Mouse (Mus musculus): Measurements from ENCODE around the gene Scarb2. TPM values are rescaled to one million over a fixed set of nuclear protein-coding genes. Genes with fewer than 3 reads are reported as not detected.

The Scarb2 gene
- total and polyA plus RNA-seq, 2 experiments, result 28.5 to 112 TPM

DNA sequence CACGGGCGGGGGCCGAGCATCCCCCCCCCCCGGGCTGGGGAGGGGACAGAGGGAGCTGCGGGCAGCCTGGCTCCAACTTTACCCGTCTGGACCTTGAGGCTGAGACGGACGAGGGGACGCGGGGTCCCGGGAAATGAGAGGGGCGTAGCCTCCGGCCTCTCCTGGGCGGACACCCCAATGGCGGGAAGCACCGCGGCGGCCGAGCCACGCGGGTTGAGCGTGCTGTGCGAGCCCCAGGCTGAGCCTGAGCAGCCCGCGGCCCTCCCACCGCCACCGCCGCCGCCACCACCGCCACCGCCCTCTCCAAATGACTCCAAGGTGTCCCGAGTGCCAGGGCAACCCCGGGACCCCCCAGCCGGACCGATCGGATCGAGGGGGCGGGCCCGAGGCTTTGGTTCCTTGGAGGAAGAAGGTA, 72.1 kb downstream of the Scarb2 start:
- DNase-seq (ENCODE audit: extremely low read depth, low read depth, low spot score), result peak; percentile 40
- 0% methylated on average over 26 of the region's 39 CpGs for WGBS
- peak overlapping the region; percentile 77 for H3K27ac ChIP-seq (replicated peaks; ENCODE audit: insufficient read depth, low read depth, low read length)
- H3K9ac ChIP-seq (ENCODE audit: low read depth, low read length), result peak overlapping the region; percentile 72
- H3K36me3 ChIP-seq (ENCODE audit: control insufficient read depth, insufficient read depth, low read length), result peaks cover 5% of the 10 kb centered on the region
- H3K4me1 ChIP-seq (ENCODE audit: control insufficient read depth, insufficient read depth, low read length), result peaks cover 4% of the 10 kb centered on the region; the same call in 1 of the 2 replicates
- H3K27me3 ChIP-seq (ENCODE audit: control insufficient read depth, insufficient read depth, low read length), result no peaks in the 10 kb centered on the region
- H3K79me2 ChIP-seq (ENCODE audit: control insufficient read depth, insufficient read depth, low read length), result peaks cover 9% of the 10 kb centered on the region; the same call in 1 of the 2 replicates
- peak overlapping the region; percentile 71 for H3K4me3 ChIP-seq (ENCODE audit: insufficient read depth, low read depth, low read length)
- no peak for TF ChIP-seq CTCF (IDR thresholded peaks at IDR 0.05; ENCODE audit: low read depth, low read length)
- no peak for TF ChIP-seq POLR2A (IDR thresholded peaks at IDR 0.05; ENCODE audit: extremely low read depth, insufficient read depth, low read length)

DNA sequence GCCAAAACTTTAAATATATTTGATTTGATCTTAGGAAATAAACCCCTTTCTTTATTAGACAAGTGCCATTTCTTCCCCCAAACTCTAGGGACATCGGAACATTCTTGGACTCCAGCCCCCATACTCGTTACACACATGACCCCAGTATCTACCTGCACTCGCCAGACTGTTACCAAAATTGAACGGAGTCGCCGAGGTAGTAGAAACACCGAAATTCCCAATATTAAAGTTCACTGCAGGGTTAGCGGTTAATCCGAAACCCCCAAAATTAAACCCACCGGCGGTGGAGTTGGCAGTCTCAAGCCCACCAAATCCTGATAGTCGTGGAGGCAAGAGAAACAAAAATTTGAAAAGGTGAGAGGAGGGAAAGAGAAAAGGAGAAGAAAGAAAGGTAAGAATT, 72.6 kb downstream of the Scarb2 start:
- peak overlapping the region; percentile 77 for H3K27ac ChIP-seq (replicated peaks; ENCODE audit: insufficient read depth, low read depth, low read length)
- peaks cover 9% of the 10 kb centered on the region for H3K36me3 ChIP-seq (ENCODE audit: control insufficient read depth, insufficient read depth, low read length)
- H3K79me2 ChIP-seq (ENCODE audit: control insufficient read depth, insufficient read depth, low read length), result peaks cover 11% of the 10 kb centered on the region; the same call in 1 of the 2 replicates
- WGBS, result 1% methylated on average over 12 of the region's 12 CpGs
- DNase-seq (ENCODE audit: extremely low read depth, low read depth, low spot score), result peak; percentile 43
- H3K4me1 ChIP-seq (ENCODE audit: control insufficient read depth, insufficient read depth, low read length), result peaks cover 4% of the 10 kb centered on the region; the same call in 1 of the 2 replicates
- peak overlapping the region; percentile 72 for H3K9ac ChIP-seq (ENCODE audit: low read depth, low read length)
- H3K27me3 ChIP-seq (ENCODE audit: control insufficient read depth, insufficient read depth, low read length), result no peaks in the 10 kb centered on the region
- TF ChIP-seq POLR2A (IDR thresholded peaks at IDR 0.05; ENCODE audit: extremely low read depth, insufficient read depth, low read length) (no peak), CTCF (IDR thresholded peaks at IDR 0.05; ENCODE audit: low read depth, low read length) (no peak)
- peak overlapping the region; percentile 71 for H3K4me3 ChIP-seq (ENCODE audit: insufficient read depth, low read depth, low read length)

DNA sequence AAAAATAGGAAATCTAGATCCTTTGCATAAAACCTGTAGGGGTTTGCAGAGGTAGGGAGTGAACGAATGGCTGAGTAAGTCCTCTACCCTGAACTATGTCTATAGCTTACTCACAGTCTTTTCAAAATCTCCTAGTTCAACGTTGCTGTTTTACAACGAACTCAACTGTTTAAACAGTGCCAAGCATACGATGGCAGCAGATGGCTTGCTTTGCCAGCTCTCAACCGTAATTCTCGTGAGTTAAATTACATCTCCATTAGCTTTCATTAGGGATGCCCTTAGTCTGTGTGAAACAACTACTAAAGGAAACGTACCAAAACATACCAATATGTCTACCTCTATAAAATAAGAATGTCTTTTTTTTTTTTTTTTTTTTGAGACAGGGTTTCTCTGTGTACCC, 75.0 kb downstream of the Scarb2 start:
- Histone ChIP-seq H3K9ac (ENCODE audit: low read depth, low read length) (no peak overlapping the region), H3K79me2 (ENCODE audit: control insufficient read depth, insufficient read depth, low read length) (peaks cover 15% of the 10 kb centered on the region; the same call in 1 of the 2 replicates), H3K27me3 (ENCODE audit: control insufficient read depth, insufficient read depth, low read length) (no peaks in the 10 kb centered on the region), H3K4me1 (ENCODE audit: control insufficient read depth, insufficient read depth, low read length) (peaks cover 4% of the 10 kb centered on the region; the same call in 1 of the 2 replicates), H3K4me3 (ENCODE audit: insufficient read depth, low read depth, low read length) (no peak overlapping the region), H3K27ac (replicated peaks; ENCODE audit: insufficient read depth, low read depth, low read length) (no peak overlapping the region), H3K36me3 (ENCODE audit: control insufficient read depth, insufficient read depth, low read length) (peaks cover 28% of the 10 kb centered on the region)
- TF ChIP-seq CTCF (IDR thresholded peaks at IDR 0.05; ENCODE audit: low read depth, low read length) (no peak), POLR2A (IDR thresholded peaks at IDR 0.05; ENCODE audit: extremely low read depth, insufficient read depth, low read length) (no peak)
- DNase-seq (ENCODE audit: extremely low read depth, low read depth, low spot score), result no peak
- 60% methylated on average over 7 of the region's 7 CpGs for WGBS

DNA sequence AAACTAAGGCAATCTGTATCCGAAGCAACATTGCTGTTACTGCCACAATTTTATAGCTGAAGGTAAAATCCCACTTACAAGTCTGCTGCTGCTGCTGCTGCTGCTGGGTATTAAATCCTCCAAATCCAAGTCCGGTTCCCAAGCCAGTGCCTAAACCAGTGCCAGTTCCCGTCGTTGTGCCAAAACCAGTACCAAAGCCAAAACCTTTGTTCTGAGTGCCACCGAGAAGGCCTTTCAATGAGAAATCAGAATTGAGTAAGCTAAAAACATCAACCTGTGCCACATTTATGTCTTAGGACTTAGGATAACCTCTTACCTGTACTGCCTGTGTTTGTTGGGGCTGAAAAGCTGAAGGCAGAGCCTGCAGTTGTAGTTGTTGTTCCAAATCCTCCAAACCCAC, 75.9 kb downstream of the Scarb2 start:
- WGBS, result 46% methylated on average over 5 of the region's 5 CpGs
- peaks cover 4% of the 10 kb centered on the region; the same call in 1 of the 2 replicates for H3K4me1 ChIP-seq (ENCODE audit: control insufficient read depth, insufficient read depth, low read length)
- H3K27me3 ChIP-seq (ENCODE audit: control insufficient read depth, insufficient read depth, low read length), result no peaks in the 10 kb centered on the region
- TF ChIP-seq POLR2A (IDR thresholded peaks at IDR 0.05; ENCODE audit: extremely low read depth, insufficient read depth, low read length), result no peak
- no peak for TF ChIP-seq CTCF (IDR thresholded peaks at IDR 0.05; ENCODE audit: low read depth, low read length)
- 0 out of 2 replicates have a peak overlapping the region, but pooled peaks have one; percentile 32 for H3K27ac ChIP-seq (replicated peaks; ENCODE audit: insufficient read depth, low read depth, low read length)
- no peak overlapping the region for H3K4me3 ChIP-seq (ENCODE audit: insufficient read depth, low read depth, low read length)
- peaks cover 30% of the 10 kb centered on the region for H3K36me3 ChIP-seq (ENCODE audit: control insufficient read depth, insufficient read depth, low read length)
- peaks cover 15% of the 10 kb centered on the region; the same call in 1 of the 2 replicates for H3K79me2 ChIP-seq (ENCODE audit: control insufficient read depth, insufficient read depth, low read length)
- H3K9ac ChIP-seq (ENCODE audit: low read depth, low read length), result no peak overlapping the region
- peak; percentile 92 for DNase-seq (ENCODE audit: extremely low read depth, low read depth, low spot score)

DNA sequence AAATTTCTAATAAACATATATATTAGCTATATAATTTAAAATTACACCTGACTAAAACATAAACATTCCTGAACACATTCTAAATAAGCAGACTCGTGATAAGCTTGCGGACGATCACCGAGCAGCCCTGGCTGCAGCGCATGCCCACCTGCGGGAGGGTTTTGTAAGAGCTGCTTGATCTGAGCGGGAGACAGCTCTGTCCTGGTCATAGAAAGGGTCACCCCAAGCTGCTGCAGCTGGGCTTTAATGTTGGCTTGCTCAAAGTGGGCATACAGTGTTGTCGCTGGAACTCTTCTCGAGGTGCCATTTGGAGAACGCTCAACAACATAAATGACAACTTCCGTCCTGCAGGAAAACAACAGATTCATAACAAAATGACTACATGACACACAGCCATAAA, 82.5 kb downstream of the Scarb2 start:
- Histone ChIP-seq H3K9ac (ENCODE audit: low read depth, low read length) (no peak overlapping the region), H3K27ac (replicated peaks; ENCODE audit: insufficient read depth, low read depth, low read length) (no peak overlapping the region), H3K27me3 (ENCODE audit: control insufficient read depth, insufficient read depth, low read length) (no peaks in the 10 kb centered on the region), H3K4me3 (ENCODE audit: insufficient read depth, low read depth, low read length) (no peak overlapping the region), H3K4me1 (ENCODE audit: control insufficient read depth, insufficient read depth, low read length) (no peaks in the 10 kb centered on the region), H3K79me2 (ENCODE audit: control insufficient read depth, insufficient read depth, low read length) (peaks cover 4% of the 10 kb centered on the region; the same call in 1 of the 2 replicates), H3K36me3 (ENCODE audit: control insufficient read depth, insufficient read depth, low read length) (peaks cover 71% of the 10 kb centered on the region)
- TF ChIP-seq POLR2A (IDR thresholded peaks at IDR 0.05; ENCODE audit: extremely low read depth, insufficient read depth, low read length) (no peak), CTCF (IDR thresholded peaks at IDR 0.05; ENCODE audit: low read depth, low read length) (no peak)
- 94% methylated on average over 11 of the region's 11 CpGs for WGBS
- DNase-seq (ENCODE audit: extremely low read depth, low read depth, low spot score), result no peak

DNA sequence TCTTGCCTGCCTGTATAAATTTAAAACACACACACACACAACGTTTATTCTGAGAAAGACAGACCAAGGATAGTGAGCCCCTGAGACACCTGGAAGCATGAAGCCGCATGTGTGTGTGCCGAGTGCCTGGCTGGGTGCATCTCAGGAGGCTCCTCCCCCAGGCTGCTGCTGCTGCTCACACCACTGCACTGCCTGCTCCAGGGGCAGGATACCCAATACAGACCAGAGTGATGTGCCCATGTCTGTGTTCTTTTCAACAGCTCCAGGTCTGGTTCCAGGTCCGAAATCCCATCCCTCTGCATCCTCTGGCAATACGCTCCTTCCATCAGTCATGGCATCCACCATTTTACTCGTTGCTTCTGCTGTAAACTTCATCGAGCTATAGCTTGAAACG, 92.7 kb downstream of the Scarb2 start:
- Histone ChIP-seq H3K27me3 (ENCODE audit: control insufficient read depth, insufficient read depth, low read length) (no peaks in the 10 kb centered on the region), H3K4me3 (ENCODE audit: insufficient read depth, low read depth, low read length) (no peak overlapping the region), H3K9ac (ENCODE audit: low read depth, low read length) (no peak overlapping the region), H3K36me3 (ENCODE audit: control insufficient read depth, insufficient read depth, low read length) (peaks cover 32% of the 10 kb centered on the region), H3K79me2 (ENCODE audit: control insufficient read depth, insufficient read depth, low read length) (no peaks in the 10 kb centered on the region), H3K27ac (replicated peaks; ENCODE audit: insufficient read depth, low read depth, low read length) (no peak overlapping the region), H3K4me1 (ENCODE audit: control insufficient read depth, insufficient read depth, low read length) (no peaks in the 10 kb centered on the region)
- 86% methylated on average over 8 of the region's 8 CpGs for WGBS
- TF ChIP-seq POLR2A (IDR thresholded peaks at IDR 0.05; ENCODE audit: extremely low read depth, insufficient read depth, low read length) (no peak), CTCF (IDR thresholded peaks at IDR 0.05; ENCODE audit: low read depth, low read length) (no peak)
- DNase-seq (ENCODE audit: extremely low read depth, low read depth, low spot score), result no peak
